Comparison of ENCODE assay signal across 25 mouse cellular contexts in the genomic region with DNA sequence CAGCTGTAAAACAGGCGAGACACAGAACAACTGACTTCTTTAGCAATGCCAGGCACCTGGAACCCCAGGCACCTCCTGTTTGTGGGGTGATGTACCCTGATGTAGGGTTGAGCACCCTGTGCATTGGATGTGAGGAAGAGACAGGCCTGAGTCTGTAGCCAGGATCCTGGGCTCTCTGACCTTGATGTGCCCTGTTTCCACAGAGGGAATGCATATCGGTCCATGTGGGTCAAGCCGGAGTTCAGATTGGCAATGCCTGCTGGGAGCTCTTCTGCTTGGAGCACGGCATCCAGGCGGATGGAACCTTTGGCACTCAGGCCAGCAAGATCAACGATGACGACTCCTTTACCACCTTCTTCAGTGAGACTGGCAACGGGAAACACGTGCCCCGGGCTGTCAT. TPM values are rescaled to one million over a fixed set of nuclear protein-coding genes. Genes with fewer than 3 reads are reported as not detected.
A peak's percentile ranks its signal among the peaks of the same experiment; 100 is the strongest.
DNase-seq lines count a peak whose midpoint lies in the region; ATAC-seq and TF ChIP-seq lines count a peak whose summit lies in the region.
"Had no signal": no experiment of that assay in that cellular context is flagged by ENCODE, and none has a peak within 500 bp of the region (broad histone marks: within the 10 kb centered on the region; RNA-seq: fewer than 3 reads in every experiment).

No protein-coding gene starts in this region.

- no peak for ATAC-seq in heart, embryonic 12.5 days (ENCODE audit: insufficient number of reproducible peaks, low FRiP score)
- ATAC-seq in megakaryocyte, adult 5-6 weeks (ENCODE audit: poor library complexity, severe bottlenecking), result no peak
- ATAC-seq: forebrain, embryonic 15.5 days; intestine, postnatal 0 days; Patski had no signal

- no peak overlapping the region for H3K4me2 ChIP-seq in heart, embryonic 12.5 days
- H3K4me2 ChIP-seq: embryonic facial prominence, embryonic 13.5 days; forebrain, embryonic 12.5 days; forebrain, embryonic 15.5 days; heart, embryonic 13.5 days; hindbrain, embryonic 12.5 days; hindbrain, embryonic 15.5 days had no signal

- no peak for TF ChIP-seq CTCF in heart, adult 2 months (IDR thresholded peaks at IDR 0.05)
- no peak for TF ChIP-seq CTCF in olfactory bulb, adult 2 months (IDR thresholded peaks at IDR 0.05; ENCODE audit: insufficient read depth, low read depth, low read length)

- H3K27ac ChIP-seq in heart, adult 2 months, result peak overlapping the region; percentile 87
- H3K27ac ChIP-seq in heart, embryonic 12.5 days (ENCODE audit: poor library complexity, severe bottlenecking), result no peak overlapping the region
- H3K27ac ChIP-seq in olfactory bulb, adult 2 months (ENCODE audit: insufficient read depth, low read depth, low read length), result 0 out of 2 replicates have a peak overlapping the region, but pooled peaks have one; percentile 10
- H3K27ac ChIP-seq: embryonic facial prominence, embryonic 10.5 days; embryonic facial prominence, embryonic 13.5 days; forebrain, embryonic 12.5 days; forebrain, embryonic 15.5 days; heart, embryonic 13.5 days; hindbrain, embryonic 12.5 days; hindbrain, embryonic 15.5 days had no signal

- WGBS in heart, adult 2 months, result 67% methylated on average over 10 of the region's 10 CpGs
- WGBS in heart, embryonic 12.5 days, result 84% methylated on average over 10 of the region's 10 CpGs
- 90% methylated on average over 10 of the region's 10 CpGs for WGBS in olfactory bulb, adult 2 months

- no peak for TF ChIP-seq EP300 in heart, adult 2 months (IDR thresholded peaks at IDR 0.05; ENCODE audit: insufficient read depth, low read depth, low read length)

- H3K4me1 ChIP-seq in heart, adult 2 months (ENCODE audit: control insufficient read depth, insufficient read depth, low read length), result peaks cover 16% of the 10 kb centered on the region
- H3K4me1 ChIP-seq in heart, embryonic 12.5 days (replicated peaks), result peaks cover 13% of the 10 kb centered on the region
- H3K4me1 ChIP-seq in megakaryocyte, embryonic 14.5 days, result peaks cover 99% of the 10 kb centered on the region
- peaks cover 53% of the 10 kb centered on the region for H3K4me1 ChIP-seq in olfactory bulb, adult 2 months (ENCODE audit: control insufficient read depth, insufficient read depth, low read length)
- H3K4me1 ChIP-seq: embryonic facial prominence, embryonic 13.5 days; forebrain, embryonic 12.5 days; forebrain, embryonic 15.5 days; hindbrain, embryonic 12.5 days; hindbrain, embryonic 15.5 days had no signal

- H3K27me3 ChIP-seq in heart, adult 2 months (ENCODE audit: control insufficient read depth, insufficient read depth, low read length), result no peaks in the 10 kb centered on the region
- 0 out of 2 replicates have a peak, but pooled peaks cover 3% of the 10 kb centered on the region for H3K27me3 ChIP-seq in heart, embryonic 12.5 days (replicated peaks)
- H3K27me3 ChIP-seq in megakaryocyte, embryonic 14.5 days (replicated peaks), result no peaks in the 10 kb centered on the region
- H3K27me3 ChIP-seq: CH12.LX; embryonic facial prominence, embryonic 13.5 days; forebrain, embryonic 12.5 days; forebrain, embryonic 15.5 days; hindbrain, embryonic 12.5 days; hindbrain, embryonic 15.5 days; Patski had no signal

- intact Hi-C loops in gastrocnemius, postnatal 36 days (cut with DNase I), result no loop called here
- intact Hi-C loops in heart, adult 2 months (cut with DNase I), result no loop called here

- TF ChIP-seq POLR2A in heart, adult 2 months (IDR thresholded peaks at IDR 0.05; ENCODE audit: insufficient read depth, low read depth, low read length), result no peak
- no peak for TF ChIP-seq POLR2A in olfactory bulb, adult 2 months (IDR thresholded peaks at IDR 0.05; ENCODE audit: insufficient read depth, low read depth, low read length)

- peak; percentile 26 for DNase-seq in gastrocnemius, postnatal 25 days
- DNase-seq in gastrocnemius, postnatal 36 days, result no peak
- DNase-seq in heart, adult 2 months, result peak; percentile 35 to 50
- DNase-seq: B cell, adult 2 months; cerebellum, adult 11-12 months; cerebellum, adult 8-10 months; cerebellum, postnatal 10 days; cerebellum, postnatal 36 days; embryo, embryonic 11 days; kidney, adult 2 months had no signal

- H3K36me3 ChIP-seq in heart, adult 2 months (ENCODE audit: control insufficient read depth, insufficient read depth, low read length), result peaks cover 17% of the 10 kb centered on the region
- H3K36me3 ChIP-seq in heart, embryonic 12.5 days, result no peaks in the 10 kb centered on the region
- peaks cover 95% of the 10 kb centered on the region for H3K36me3 ChIP-seq in megakaryocyte, embryonic 14.5 days (replicated peaks; ENCODE audit: low read length)
- H3K36me3 ChIP-seq: embryonic facial prominence, embryonic 10.5 days; embryonic facial prominence, embryonic 13.5 days; forebrain, embryonic 12.5 days; forebrain, embryonic 15.5 days; heart, embryonic 13.5 days; hindbrain, embryonic 12.5 days; hindbrain, embryonic 15.5 days had no signal

- no peak overlapping the region for H3K4me3 ChIP-seq in heart, adult 2 months
- no peak overlapping the region for H3K4me3 ChIP-seq in heart, embryonic 12.5 days
- peak overlapping the region; percentile 50 for H3K4me3 ChIP-seq in megakaryocyte, embryonic 14.5 days (replicated peaks)
- no peak overlapping the region for H3K4me3 ChIP-seq in olfactory bulb, adult 2 months (ENCODE audit: insufficient read depth, low read depth, low read length)
- H3K4me3 ChIP-seq: embryonic facial prominence, embryonic 10.5 days; embryonic facial prominence, embryonic 13.5 days; erythroblast, embryonic 14.5 days; forebrain, embryonic 12.5 days; forebrain, embryonic 15.5 days; heart, embryonic 13.5 days; hindbrain, embryonic 12.5 days; hindbrain, embryonic 15.5 days had no signal

- H3K9me3 ChIP-seq in heart, embryonic 12.5 days (replicated peaks), result 0 out of 2 replicates have a peak, but pooled peaks cover 4% of the 10 kb centered on the region
- no peaks in the 10 kb centered on the region for H3K9me3 ChIP-seq in megakaryocyte, embryonic 14.5 days
- H3K9me3 ChIP-seq: embryonic facial prominence, embryonic 10.5 days; embryonic facial prominence, embryonic 13.5 days; forebrain, embryonic 12.5 days; forebrain, embryonic 15.5 days; heart, embryonic 13.5 days; hindbrain, embryonic 12.5 days; hindbrain, embryonic 15.5 days had no signal

- no peak overlapping the region for H3K9ac ChIP-seq in heart, adult 2 months (ENCODE audit: low read depth, low read length)
- H3K9ac ChIP-seq in heart, embryonic 12.5 days, result no peak overlapping the region
- H3K9ac ChIP-seq: embryonic facial prominence, embryonic 13.5 days; forebrain, embryonic 12.5 days; forebrain, embryonic 15.5 days; heart, embryonic 13.5 days; hindbrain, embryonic 12.5 days; hindbrain, embryonic 15.5 days had no signal

- H3K79me2 ChIP-seq in heart, adult 2 months (replicated peaks; ENCODE audit: control insufficient read depth, insufficient read depth, low read length), result no peaks in the 10 kb centered on the region

RNA-seq across cellular contexts. Expression of a gene that starts 9.7 kb away (rescaled TPM):
- total RNA-seq in gastrocnemius, postnatal 25 days (2021), result 100 to 1,000 TPM; 179 to 215 TPM
- 100 to 1,000 TPM; 183 to 207 TPM for total RNA-seq in gastrocnemius, postnatal 36 days (2021)
- 100 to 1,000 TPM; 192 to 198 TPM for total RNA-seq in heart, adult 2 months (2021)
- 71.6 and 81.9 TPM in 2 replicates for polyA plus RNA-seq in heart, adult 2 months (2012; rRNA removed)
- polyA plus RNA-seq in heart, embryonic 12.5 days (2016; fragmentation: Nextera tagmentation; extraction: Ambion mirVana), result 0.42 and 0.55 TPM in 2 replicates
- 75.1 and 120 TPM in 2 replicates for polyA plus RNA-seq in megakaryocyte, embryonic 14.5 days (2012; ENCODE audit: insufficient read depth, low replicate concordance)
- total RNA-seq in megakaryocyte, adult 5-6 weeks (2015), result 5.1 and 6.2 TPM in 2 replicates
- 5.1 and 5.6 TPM in 2 replicates for total RNA-seq in megakaryocyte, adult 5-6 weeks (2017)
- not detected in 2 replicates for polyA plus RNA-seq in olfactory bulb, adult 2 months (2012; ENCODE audit: insufficient read depth, insufficient read length, low replicate concordance, missing spikeins)
- total RNA-seq: CH12.LX had no signal

RNA-seq across cellular contexts. Expression of a gene that starts 25.5 kb away (rescaled TPM):
- total RNA-seq in gastrocnemius, postnatal 25 days (2021), result under 1 TPM; 0.64 to 0.70 TPM
- 1 to 10 TPM in 1 of 2 experiments, under 1 TPM in 1; 0.48 to 1.2 TPM for total RNA-seq in gastrocnemius, postnatal 36 days (2021)
- total RNA-seq in heart, adult 2 months (2021), result 1 to 10 TPM; 1.3 to 1.5 TPM
- polyA plus RNA-seq in heart, adult 2 months (2012; rRNA removed), result 3.9 and 5.7 TPM in 2 replicates
- polyA plus RNA-seq in heart, embryonic 12.5 days (2016; fragmentation: Nextera tagmentation; extraction: Ambion mirVana), result 1.5 and 1.8 TPM in 2 replicates
- polyA plus RNA-seq in megakaryocyte, embryonic 14.5 days (2012; ENCODE audit: insufficient read depth, low replicate concordance), result 1.2 TPM in 1 of 2 replicates, not detected in the other
- total RNA-seq in megakaryocyte, adult 5-6 weeks (2015), result 25.0 and 26.8 TPM in 2 replicates
- total RNA-seq in megakaryocyte, adult 5-6 weeks (2017), result 14.2 and 20.7 TPM in 2 replicates
- polyA plus RNA-seq in olfactory bulb, adult 2 months (2012; ENCODE audit: insufficient read depth, insufficient read length, low replicate concordance, missing spikeins), result not detected in 2 replicates
- polyA plus RNA-seq: erythroblast, embryonic 14.5 days had no signal

RNA-seq across cellular contexts. Expression of a gene that starts 36.7 kb away (rescaled TPM):
- 1 to 10 TPM; 2.8 TPM for total RNA-seq in gastrocnemius, postnatal 25 days (2021)
- 1 to 10 TPM; 2.2 to 2.9 TPM for total RNA-seq in gastrocnemius, postnatal 36 days (2021)
- 1 to 10 TPM; 6.0 TPM for total RNA-seq in heart, adult 2 months (2021)
- 8.3 and 10.9 TPM in 2 replicates for polyA plus RNA-seq in heart, adult 2 months (2012; rRNA removed)
- 6.1 and 6.5 TPM in 2 replicates for polyA plus RNA-seq in heart, embryonic 12.5 days (2016; fragmentation: Nextera tagmentation; extraction: Ambion mirVana)
- 3.6 and 7.2 TPM in 2 replicates for polyA plus RNA-seq in megakaryocyte, embryonic 14.5 days (2012; ENCODE audit: insufficient read depth, low replicate concordance)
- 3.7 and 4.8 TPM in 2 replicates for total RNA-seq in megakaryocyte, adult 5-6 weeks (2015)
- 4.2 and 5.7 TPM in 2 replicates for total RNA-seq in megakaryocyte, adult 5-6 weeks (2017)
- polyA plus RNA-seq in olfactory bulb, adult 2 months (2012; ENCODE audit: insufficient read depth, insufficient read length, low replicate concordance, missing spikeins), result not detected in 2 replicates

Comparison
In these comparisons a context has a peak if more than half of its experiments do, and no peak if none do; other contexts are left out.
1. DNase-seq: peak in gastrocnemius, postnatal 25 days (single experiment) and heart, adult 2 months (2 of 2); none in gastrocnemius, postnatal 36 days (0 of 2).
2. RNA of a gene that starts 9.7 kb away (total RNA-seq): 179 to 215 TPM in gastrocnemius, postnatal 25 days, 183 to 207 TPM in gastrocnemius, postnatal 36 days and 192 to 198 TPM in heart, adult 2 months; 5.1 to 6.2 TPM in megakaryocyte, adult 5-6 weeks; every median in the first group is over 10 times any median in the second.
3. RNA of a gene that starts 25.5 kb away (total RNA-seq): 14.2 to 26.8 TPM in megakaryocyte, adult 5-6 weeks; 1.3 to 1.5 TPM in heart, adult 2 months, 0.48 to 1.2 TPM in gastrocnemius, postnatal 36 days and 0.64 to 0.70 TPM in gastrocnemius, postnatal 25 days; every median in the first group is over 4 times any median in the second.